Mouse (Mus musculus) hindbrain, embryonic 16.5 days (tissue): Measurements from ENCODE around the gene Serhl. TPM values are rescaled to one million over a fixed set of nuclear protein-coding genes. Genes with fewer than 3 reads are reported as not detected.

Source experiments
- ATAC-seq: fragments of 200-750 bp; cut with Nextera tagmentation; 2 replicates; pipeline ENCODE4 v1.8.0; 2017; ENCODE audit warnings: moderate TSS enrichment, moderate library complexity
- H3K27ac ChIP-seq: fragments of 300-500 bp; sonication (generic); 2 replicates; pipeline ENCODE4 v1.5.1; 2014; ENCODE audit warnings: low read depth, mild to moderate bottlenecking, control low read depth, low read length, moderate library complexity
- H3K27me3 ChIP-seq: fragments of 300-500 bp; sonication (generic); replicated peaks from 2 replicates; pipeline ENCODE4 v1.6.1; 2014; ENCODE audit warnings: low read length; ENCODE audit not compliant: control insufficient read depth, insufficient read depth
- H3K36me3 ChIP-seq: fragments of 300-500 bp; sonication (generic); 2 replicates; pipeline ENCODE4 v1.6.1; 2014; ENCODE audit warnings: mild to moderate bottlenecking, low read length, moderate library complexity, mixed read lengths; ENCODE audit not compliant: control insufficient read depth, insufficient read depth
- H3K4me1 ChIP-seq: fragments of 300-500 bp; sonication (generic); 2 replicates; pipeline ENCODE4 v1.6.1; 2014; ENCODE audit warnings: low read depth, low read length; ENCODE audit not compliant: control insufficient read depth, insufficient read depth
- H3K4me2 ChIP-seq: fragments of 300-500 bp; sonication (generic); 2 replicates; pipeline ENCODE4 v1.6.1; 2014; ENCODE audit warnings: mild to moderate bottlenecking, low read length, control low read depth, moderate library complexity
- H3K4me3 ChIP-seq: fragments of 300-500 bp; sonication (generic); 2 replicates; pipeline ENCODE4 v1.5.1; 2014; ENCODE audit warnings: mild to moderate bottlenecking, low read length, control low read depth, moderate library complexity
- H3K9ac ChIP-seq: fragments of 300-500 bp; sonication (generic); 2 replicates; pipeline ENCODE4 v1.6.1; 2014; ENCODE audit warnings: low read depth, mild to moderate bottlenecking, control low read depth, low read length, moderate library complexity
- H3K9me3 ChIP-seq: fragments of 300-500 bp; sonication (generic); 2 replicates; pipeline ENCODE4 v1.6.1; 2014; ENCODE audit warnings: mild to moderate bottlenecking, low read length, moderate library complexity; ENCODE audit not compliant: control insufficient read depth
- WGBS: fragments of 180-500 bp; shearing (Covaris S2); extraction: QIAGEN DNeasy Blood & Tissue Kit; methylation state at CpG from one replicate; pipeline ENCODE4 v1.1.7; 2014; 5-methylcytosine and 5-hydroxymethylcytosine counted together
- polyA plus RNA-seq: library from polyadenylated mRNA; unstranded; fragments of >200 nt; fragmentation: Nextera tagmentation; extraction: Ambion mirVana; gene quantifications from 2 replicates; pipeline ENCODE4 v1.2.1, GENCODE M21; 2015

Serhl gene
- polyA plus RNA-seq, 1 experiment from 2014 or later: 34.2 TPM

DNA sequence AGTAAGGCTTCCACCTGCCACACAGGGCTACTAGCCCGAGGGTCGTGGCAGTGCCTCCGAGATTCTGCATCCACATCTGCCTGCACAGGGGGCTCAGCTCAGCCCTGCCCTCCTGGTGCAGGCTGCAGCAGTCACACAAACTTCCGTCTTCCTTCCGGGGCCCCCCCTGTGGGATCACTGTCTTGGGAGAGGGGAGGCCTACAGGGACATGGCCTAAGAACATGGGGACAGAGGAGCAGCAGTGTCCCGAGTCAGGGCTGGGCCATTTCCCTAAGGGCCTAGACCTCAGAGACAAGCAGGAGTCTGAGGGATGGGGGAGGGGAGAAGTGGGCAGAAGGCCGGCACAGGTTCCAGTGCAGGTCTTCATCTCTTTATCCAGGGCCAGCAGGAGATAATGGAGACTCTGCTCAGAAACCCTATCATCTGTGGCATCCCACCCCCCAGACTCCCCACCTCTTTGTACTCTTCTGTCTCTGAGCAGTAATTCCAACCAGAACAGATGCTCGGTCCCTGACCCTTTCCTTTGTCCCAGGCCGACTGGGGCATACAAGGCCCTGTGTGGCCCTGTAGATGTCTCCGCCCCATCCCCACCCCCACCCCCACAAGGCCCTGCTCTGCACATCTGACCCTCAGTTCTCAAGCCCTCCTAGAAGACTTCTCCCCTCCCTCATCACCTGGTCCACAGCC lies 71.9 kb downstream of the Serhl start:
- 26% methylated on average over 10 of the region's 10 CpGs for WGBS
- H3K27ac ChIP-seq: no peak overlapping the region
- H3K4me3 ChIP-seq: no peak overlapping the region
- ATAC-seq: no peak
- H3K27me3 ChIP-seq: no peaks in the 10 kb centered on the region
- H3K9me3 ChIP-seq: peaks cover 3% of the 10 kb centered on the region
- no peaks in the 10 kb centered on the region for H3K4me1 ChIP-seq
- no peak overlapping the region for H3K9ac ChIP-seq
- H3K36me3 ChIP-seq: peaks cover 21% of the 10 kb centered on the region
- no peak overlapping the region for H3K4me2 ChIP-seq

DNA sequence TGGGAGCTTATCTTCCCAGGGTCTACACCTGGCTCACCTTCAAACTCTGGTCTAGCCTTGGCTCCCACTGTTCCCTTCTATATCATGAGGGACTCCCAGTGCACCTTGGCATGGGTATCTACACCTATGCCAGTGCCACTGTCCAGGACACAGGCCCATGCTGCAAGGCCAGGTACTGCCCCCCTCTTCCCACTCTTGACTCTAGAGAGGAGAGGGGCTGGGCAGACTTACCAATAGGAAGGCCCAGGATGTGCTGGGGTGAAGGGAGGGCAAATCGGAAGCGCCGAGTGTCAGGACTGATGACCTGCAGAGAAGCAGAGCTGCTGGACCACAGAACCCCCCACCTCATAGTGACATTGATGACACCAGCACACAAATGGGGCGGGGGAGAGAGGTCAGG lies 72.7 kb downstream of the Serhl start:
- H3K36me3 ChIP-seq: peaks cover 21% of the 10 kb centered on the region
- WGBS: 92% methylated on average over 4 of the region's 4 CpGs
- no peak overlapping the region for H3K9ac ChIP-seq
- no peaks in the 10 kb centered on the region for H3K4me1 ChIP-seq
- no peak overlapping the region for H3K4me3 ChIP-seq
- no peak for ATAC-seq
- no peak overlapping the region for H3K4me2 ChIP-seq
- no peak overlapping the region for H3K27ac ChIP-seq
- peaks cover 3% of the 10 kb centered on the region for H3K9me3 ChIP-seq
- no peaks in the 10 kb centered on the region for H3K27me3 ChIP-seq

DNA sequence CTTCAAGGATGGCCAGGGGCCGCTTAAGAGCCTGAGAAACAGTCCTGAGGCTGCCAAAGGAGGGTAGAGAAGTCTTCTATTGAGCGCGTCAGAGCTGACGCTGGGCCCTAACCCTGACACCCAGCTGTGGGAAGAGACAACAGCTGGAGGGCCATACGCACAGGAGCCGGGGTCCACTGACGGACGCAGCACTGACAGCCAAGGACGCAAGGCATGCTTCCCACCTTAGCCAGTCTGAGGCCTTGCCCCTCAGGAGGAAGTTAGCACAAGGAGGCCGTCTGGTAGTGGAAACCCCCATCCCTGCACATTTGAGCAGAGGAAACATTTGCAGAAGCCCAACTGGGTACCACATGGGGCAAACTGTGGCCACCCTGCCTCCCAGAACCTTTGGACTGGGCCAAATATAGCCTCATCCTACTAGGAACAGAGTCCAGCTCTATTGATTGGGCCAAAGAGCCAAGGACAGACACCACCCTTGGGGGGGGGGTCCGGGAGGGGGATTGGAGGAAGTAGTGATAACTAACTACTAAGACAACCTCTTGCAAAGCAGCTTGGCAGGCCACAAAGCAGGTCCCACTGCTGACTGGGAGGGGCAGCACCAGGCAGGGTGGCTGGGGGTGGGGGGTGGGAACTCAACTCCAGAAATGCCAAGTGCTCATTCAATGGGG lies 73.6 kb downstream of the Serhl start:
- no peak for ATAC-seq
- no peaks in the 10 kb centered on the region for H3K27me3 ChIP-seq
- H3K27ac ChIP-seq: no peak overlapping the region
- H3K4me1 ChIP-seq: no peaks in the 10 kb centered on the region
- H3K36me3 ChIP-seq: peaks cover 14% of the 10 kb centered on the region
- H3K9me3 ChIP-seq: no peaks in the 10 kb centered on the region; the same call in 1 of the 2 replicates
- H3K9ac ChIP-seq: no peak overlapping the region
- WGBS: 89% methylated on average over 11 of the region's 11 CpGs
- H3K4me2 ChIP-seq: no peak overlapping the region
- H3K4me3 ChIP-seq: no peak overlapping the region

DNA sequence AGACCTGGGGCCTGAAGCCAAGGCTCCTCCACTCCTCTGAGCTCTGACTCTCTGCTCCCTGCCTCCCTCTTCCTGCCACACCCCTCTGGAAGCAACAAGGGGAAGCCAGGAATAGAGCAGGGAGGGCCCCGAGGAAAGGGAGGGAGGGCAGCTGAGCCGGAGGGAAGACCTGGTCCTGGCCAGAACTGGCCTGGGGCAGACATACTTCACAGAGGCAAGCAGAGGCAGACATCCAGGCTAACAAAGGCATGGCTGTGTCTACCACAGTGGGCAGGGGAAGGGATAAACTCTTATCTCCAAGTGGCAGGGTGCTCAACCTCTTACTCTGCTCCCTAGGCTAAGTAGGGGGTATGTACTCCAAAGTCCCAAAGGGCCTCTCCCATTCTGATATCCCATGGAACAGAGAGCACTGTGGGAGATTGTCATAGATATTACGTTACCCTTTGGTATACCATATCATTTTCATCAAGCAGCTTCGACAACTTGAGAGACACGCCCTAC lies 75.7 kb downstream of the Serhl start:
- no peak overlapping the region for H3K9ac ChIP-seq
- no peaks in the 10 kb centered on the region for H3K36me3 ChIP-seq
- no peak overlapping the region for H3K4me2 ChIP-seq
- no peak overlapping the region for H3K27ac ChIP-seq
- WGBS: 78% methylated on average over 5 of the region's 5 CpGs
- H3K9me3 ChIP-seq: no peaks in the 10 kb centered on the region
- H3K4me3 ChIP-seq: no peak overlapping the region
- no peaks in the 10 kb centered on the region for H3K27me3 ChIP-seq
- no peak for ATAC-seq
- H3K4me1 ChIP-seq: peaks cover 2% of the 10 kb centered on the region; the same call in 1 of the 2 replicates

DNA sequence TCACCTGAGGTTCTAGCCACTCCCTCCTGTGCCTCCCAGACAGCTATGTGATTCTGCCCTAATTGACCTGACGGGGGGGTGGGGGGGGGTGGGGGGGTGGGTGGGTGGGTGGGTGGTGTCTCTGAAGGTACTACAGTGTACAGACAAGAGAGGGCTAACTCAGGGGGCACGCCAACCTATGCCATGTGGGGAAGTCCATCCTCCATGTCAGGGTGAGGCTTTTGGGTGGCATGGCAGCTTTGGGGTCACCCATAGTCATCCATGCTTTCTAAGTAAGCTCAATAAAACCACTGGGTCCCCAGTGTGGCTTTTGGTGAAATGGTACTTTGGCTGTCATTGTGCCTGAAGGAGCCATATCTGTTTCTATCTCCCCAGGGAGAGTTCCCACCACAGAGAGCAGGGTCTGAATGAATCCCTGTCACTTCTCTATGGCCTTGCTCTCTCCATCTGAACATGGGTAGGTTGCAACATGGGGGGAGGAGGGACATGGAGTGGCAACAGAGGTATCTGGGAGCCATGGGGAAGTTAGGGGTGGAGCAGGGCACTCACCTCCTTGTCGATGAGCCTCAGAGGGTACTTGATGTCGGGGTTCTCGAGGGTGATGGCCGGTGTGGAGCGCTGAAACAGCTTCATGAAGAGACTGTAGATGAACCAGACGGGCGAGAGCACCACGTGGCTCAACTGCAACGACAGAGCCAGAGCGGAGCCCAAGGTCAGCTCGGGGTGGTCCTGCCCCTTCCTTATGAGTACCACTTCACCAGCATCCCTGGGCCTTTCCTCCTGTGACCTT lies 76.4 kb downstream of the Serhl start:
- Histone ChIP-seq H3K27me3 (no peaks in the 10 kb centered on the region), H3K9me3 (no peaks in the 10 kb centered on the region), H3K4me3 (no peak overlapping the region), H3K4me1 (peaks cover 6% of the 10 kb centered on the region), H3K4me2 (no peak overlapping the region), H3K9ac (no peak overlapping the region), H3K36me3 (no peaks in the 10 kb centered on the region), H3K27ac (no peak overlapping the region)
- ATAC-seq: no peak
- 94% methylated on average over 12 of the region's 13 CpGs for WGBS

Other genes with a start within 250 kb of the Serhl start
- gene Tcf20, start 101.6 kb upstream of the Serhl start, polyA plus RNA-seq: 9.3 TPM in 2 replicates
- 2.2 and 2.5 TPM in 2 replicates for gene Nfam1, start 56.2 kb upstream of the Serhl start, polyA plus RNA-seq
- 78.2 and 93.9 TPM in 2 replicates for gene Rrp7a, start 33.3 kb downstream of the Serhl start, polyA plus RNA-seq
- gene Poldip3, start 59.9 kb downstream of the Serhl start, polyA plus RNA-seq: 122 and 134 TPM in 2 replicates
- 130 and 163 TPM in 2 replicates for gene Cyb5r3, start 83.1 kb downstream of the Serhl start, polyA plus RNA-seq
- 4.9 and 6.5 TPM in 2 replicates for gene A4galt, start 162.3 kb downstream of the Serhl start, polyA plus RNA-seq